Mouse (Mus musculus) left cerebral cortex, adult 8-10 months (tissue): ENCODE data around the gene Prdm10. TPM values are rescaled to one million over a fixed set of nuclear protein-coding genes. Genes with fewer than 3 reads are reported as not detected.

ENCODE experiments used
- total RNA-seq, 4 experiments: library from RNA; stranded (reverse); gene quantifications; 2 replicates each; pipeline ENCODE4 v1.2.4; 2022

The Prdm10 gene
- total RNA-seq, 4 experiments from 2014 or later, result 16.5 to 20.0 (median 17.2) TPM

Other genes with a start within 250 kb of the Prdm10 start
- gene Zbtb44, start 249.9 kb upstream of the Prdm10 start, total RNA-seq, result 10 to 100 TPM; 35.5 to 49.7 (median 40.8) TPM
- gene St14, start 148.7 kb upstream of the Prdm10 start, total RNA-seq, result 1 to 10 TPM in 3 of 4 experiments, under 1 TPM in 1; 0.96 to 9.2 (median 4.0) TPM
- 100 to 1,000 TPM; 531 to 605 (median 581) TPM for gene Aplp2, start 68.7 kb upstream of the Prdm10 start, total RNA-seq
- 10 to 100 TPM; 27.6 to 30.4 (median 29.2) TPM for gene Nfrkb, start 105.7 kb downstream of the Prdm10 start, total RNA-seq
- gene Tmem45b, start 183.9 kb downstream of the Prdm10 start, total RNA-seq, result not detected